Mouse (Mus musculus) adrenal gland, postnatal 4 days (tissue): ENCODE measurements around the gene Abhd15. TPM values are rescaled to one million over a fixed set of nuclear protein-coding genes. Genes with fewer than 3 reads are reported as not detected.

Source experiments
- DNase-seq, 2 experiments: peaks; one replicate each; pipeline ENCODE4 v3.0.0; 2021 to 2022; ENCODE audit warnings: low spot score in 2 of 2, mixed read lengths in 2 of 2
- total RNA-seq, 2 experiments: library from RNA; stranded (reverse); gene quantifications; 2 replicates each; pipeline ENCODE4 v1.2.3; 2021

Gene Abhd15
- total RNA-seq, 2 experiments from 2014 or later, result 12.4 to 17.0 TPM

DNA sequence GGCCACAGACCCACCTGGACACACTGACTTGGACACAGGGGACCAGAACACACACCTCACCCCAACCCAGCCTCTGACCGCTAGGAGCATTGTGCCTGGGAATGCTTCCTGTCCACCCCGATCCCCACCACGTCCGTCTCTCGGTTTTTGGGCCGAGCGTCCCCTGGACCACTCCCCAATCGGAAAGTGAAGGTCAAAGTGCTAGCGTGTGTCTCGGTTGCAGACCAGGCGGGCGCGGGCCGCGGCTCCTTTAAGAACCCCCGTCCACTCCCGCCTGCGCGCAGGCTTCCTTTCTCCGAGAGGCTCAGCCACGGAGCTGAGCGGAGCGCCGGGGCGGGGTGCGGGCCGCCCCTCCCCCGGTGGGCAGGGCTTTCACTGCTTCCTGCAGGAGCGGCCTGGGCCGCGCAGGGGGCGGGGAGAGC lies 22.0 kb upstream of the Abhd15 start:
- peak; percentile 76 to 88 for DNase-seq

DNA sequence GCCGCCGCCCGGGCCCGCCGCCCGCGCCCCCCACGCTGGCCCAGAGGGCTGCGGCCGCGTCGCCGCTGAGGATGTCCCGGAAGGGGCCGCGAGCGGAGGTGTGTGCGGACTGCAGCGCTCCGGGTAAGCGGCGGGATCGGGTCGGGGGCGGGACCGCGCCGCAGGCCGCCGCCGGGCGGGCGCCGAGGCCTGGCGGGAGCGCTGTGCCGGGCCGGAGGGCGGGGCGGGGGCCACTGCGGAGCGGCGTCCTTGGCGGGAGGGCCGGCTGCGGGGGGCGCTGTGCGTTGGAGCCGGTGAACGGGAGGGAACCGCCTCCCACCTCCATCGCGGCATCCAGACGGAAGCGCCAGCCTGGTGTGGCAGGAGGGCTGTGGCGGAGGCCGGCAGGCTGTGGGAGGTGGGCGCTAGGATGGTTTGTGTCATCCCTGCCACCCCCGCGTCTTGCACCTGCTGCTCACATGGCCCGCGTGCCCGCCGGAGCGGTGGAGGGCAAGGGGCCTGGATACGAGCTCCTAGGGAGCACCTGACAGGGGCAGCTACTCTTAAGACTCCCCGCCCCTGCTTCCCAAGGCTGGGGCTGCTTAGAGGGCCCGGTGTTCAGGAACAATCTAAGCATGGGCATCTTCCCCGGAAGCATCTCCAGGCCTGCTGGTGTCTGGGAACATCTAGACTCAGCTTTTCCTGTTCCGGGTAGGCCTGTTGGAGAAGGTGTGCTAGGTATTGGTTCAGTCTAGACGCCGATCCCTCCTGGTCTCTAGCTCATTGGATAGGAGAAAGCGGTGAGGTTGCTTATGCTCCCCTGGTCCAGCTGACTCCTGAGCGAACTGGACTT lies 21.2 kb upstream of the Abhd15 start, which contains the start of gene Git1:
TSS of gene Git1 (plus strand) at position 51 of the 832 bp plus-strand sequence.
- DNase-seq, result no peak

DNA sequence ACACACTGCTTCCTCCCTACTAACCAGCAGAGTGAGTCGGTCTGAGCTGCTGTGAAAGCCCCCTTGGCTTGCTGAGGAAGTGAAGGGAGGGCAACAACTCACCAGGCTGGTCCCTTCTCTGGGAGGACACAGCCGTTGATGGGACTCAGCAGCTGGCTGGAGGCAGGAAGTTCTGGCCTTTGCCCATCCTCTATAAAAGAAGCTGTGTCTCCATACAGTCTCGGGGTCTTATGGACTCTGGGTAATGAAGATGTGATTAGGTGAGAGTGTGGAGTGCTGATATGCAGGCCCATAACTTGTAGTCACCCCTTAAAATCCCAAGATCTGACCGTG lies 20.6 kb upstream of the Abhd15 start:
- DNase-seq, result no peak

DNA sequence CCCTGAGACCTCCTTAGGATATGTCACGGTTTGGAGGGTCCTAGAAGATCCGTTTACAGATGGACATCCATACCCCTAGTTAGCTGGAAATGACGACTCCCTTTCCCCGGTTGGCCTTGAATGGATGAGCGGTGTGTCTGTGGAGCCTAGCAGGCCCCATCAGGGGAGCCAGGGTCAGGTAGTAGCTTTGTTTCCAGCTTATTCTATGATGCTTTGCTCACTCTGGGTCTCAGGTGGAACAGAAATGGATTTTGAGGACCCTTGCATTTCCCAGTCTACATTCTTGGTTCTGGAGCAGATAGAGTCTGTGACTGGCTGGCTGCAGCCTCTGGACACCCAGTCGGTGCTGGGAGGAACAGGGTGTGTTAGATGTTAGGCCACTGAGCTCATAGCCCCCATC lies 20.1 kb upstream of the Abhd15 start:
- no peak for DNase-seq

DNA sequence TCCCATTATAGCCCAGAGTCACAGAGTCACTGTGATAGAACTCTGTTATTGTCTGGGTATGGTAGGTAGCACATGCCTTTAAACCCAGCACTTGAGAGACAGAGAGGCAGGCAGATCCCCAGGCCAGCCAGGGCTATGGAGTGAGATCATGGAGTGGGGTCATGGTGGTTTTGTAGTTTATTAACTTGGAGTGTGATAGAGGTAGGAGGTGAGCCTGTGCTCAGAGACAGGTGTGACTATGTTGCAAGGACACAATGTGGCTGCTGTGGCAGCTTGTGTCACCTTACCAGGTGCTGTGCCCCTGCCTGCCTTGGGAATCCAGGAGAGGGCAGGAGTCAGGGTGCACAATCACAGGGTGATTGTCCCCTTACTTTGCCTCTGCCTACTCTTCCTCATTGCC lies 19.4 kb upstream of the Abhd15 start:
- no peak for DNase-seq

DNA sequence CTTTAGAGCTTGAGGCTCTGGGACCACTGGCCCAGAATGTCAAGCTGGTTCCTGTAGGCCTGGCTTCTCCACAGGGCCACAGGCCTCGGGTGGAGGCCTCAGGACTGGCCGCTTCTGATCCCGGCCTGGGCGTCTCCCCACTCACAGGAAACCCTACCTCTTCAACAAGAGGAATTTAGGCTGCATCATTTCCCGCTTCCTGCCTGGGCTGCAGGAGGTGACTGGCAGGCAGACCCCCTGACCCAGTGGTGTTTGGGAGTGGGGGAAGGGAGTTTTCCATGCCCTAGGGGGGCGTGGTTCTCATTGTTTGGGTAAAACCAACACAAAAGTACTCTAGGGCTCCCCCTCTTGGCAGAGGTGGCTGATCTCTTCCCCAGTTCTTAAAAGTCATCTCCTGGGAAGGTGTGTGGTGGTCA lies 17.6 kb upstream of the Abhd15 start:
- no peak for DNase-seq

DNA sequence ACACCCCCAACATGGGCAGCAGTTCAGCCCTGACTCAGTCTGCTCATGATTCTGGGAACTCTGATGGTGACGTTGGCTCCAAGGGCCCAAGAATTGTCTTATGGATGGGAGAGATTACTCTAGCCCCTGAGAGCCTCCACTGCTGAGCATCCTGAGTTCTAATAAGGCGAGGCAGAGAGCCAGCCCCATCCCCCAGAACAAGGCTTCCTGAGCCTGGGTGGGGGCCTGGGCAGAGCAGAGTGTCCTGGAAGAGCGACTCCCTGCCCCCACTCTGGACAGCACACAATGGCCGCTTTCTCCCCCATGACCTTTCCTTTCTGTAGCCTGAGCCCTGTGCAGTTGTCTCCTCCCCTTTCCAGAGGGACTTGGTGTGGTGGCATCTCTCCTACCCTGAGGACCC lies 17.1 kb upstream of the Abhd15 start:
- no peak for DNase-seq

DNA sequence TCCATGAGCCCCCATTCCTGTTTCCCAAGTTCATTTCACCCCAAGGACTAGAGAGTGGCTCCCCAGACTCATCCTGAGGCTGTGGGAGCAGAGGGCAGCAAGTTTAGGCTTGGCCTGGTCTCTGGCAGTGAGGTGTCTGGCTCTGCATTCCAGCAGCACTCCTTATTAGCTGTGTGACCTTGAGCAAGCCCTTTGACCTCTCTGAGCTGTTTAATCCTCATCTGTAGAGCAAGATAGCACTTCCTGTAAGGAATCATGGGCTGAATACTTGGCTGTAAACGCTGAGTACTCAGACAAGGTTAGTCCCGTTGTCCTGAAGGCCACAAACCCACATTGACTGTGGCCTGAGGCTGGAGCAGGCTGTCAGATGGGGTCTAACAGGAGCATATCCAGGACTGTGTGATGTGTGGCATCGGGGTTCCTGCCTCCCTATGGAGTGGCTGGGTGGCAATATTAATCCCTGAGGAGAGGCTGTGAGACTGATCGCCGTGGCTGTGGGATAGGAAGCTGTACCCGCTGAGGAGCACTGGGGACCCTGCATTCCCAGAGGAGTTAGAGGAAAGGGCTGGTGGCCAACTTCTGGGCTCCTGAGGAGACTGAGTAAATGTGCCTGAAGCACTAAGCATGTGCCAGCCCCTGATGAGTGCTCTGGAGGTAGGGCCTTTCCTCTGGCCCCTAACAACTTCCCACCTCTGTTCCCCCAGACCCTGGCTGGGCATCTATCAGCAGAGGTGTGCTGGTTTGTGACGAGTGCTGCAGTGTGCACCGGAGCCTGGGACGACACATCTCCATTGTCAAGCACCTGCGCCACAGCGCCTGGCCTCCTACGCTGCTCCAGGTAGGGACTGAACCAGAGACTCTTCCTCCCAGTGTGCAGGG lies 16.4 kb upstream of the Abhd15 start:
- DNase-seq, result no peak

DNA sequence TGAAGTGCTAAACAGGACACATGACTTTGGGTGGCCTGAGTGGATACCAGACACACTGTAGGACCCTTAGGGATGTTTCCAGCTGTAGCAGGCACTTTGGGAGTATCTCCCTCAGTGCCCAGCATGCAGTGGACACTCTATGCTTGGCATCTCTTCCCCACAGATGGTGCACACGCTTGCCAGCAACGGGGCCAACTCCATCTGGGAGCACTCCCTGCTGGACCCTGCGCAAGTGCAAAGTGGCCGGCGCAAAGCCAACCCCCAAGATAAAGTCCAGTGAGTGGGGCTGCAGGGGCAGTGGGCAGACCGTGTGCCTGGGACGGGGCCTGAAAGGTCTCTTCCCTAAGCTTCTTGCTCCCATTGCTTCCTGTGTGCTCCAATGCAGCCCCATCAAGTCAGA lies 15.6 kb upstream of the Abhd15 start:
- DNase-seq, result no peak

DNA sequence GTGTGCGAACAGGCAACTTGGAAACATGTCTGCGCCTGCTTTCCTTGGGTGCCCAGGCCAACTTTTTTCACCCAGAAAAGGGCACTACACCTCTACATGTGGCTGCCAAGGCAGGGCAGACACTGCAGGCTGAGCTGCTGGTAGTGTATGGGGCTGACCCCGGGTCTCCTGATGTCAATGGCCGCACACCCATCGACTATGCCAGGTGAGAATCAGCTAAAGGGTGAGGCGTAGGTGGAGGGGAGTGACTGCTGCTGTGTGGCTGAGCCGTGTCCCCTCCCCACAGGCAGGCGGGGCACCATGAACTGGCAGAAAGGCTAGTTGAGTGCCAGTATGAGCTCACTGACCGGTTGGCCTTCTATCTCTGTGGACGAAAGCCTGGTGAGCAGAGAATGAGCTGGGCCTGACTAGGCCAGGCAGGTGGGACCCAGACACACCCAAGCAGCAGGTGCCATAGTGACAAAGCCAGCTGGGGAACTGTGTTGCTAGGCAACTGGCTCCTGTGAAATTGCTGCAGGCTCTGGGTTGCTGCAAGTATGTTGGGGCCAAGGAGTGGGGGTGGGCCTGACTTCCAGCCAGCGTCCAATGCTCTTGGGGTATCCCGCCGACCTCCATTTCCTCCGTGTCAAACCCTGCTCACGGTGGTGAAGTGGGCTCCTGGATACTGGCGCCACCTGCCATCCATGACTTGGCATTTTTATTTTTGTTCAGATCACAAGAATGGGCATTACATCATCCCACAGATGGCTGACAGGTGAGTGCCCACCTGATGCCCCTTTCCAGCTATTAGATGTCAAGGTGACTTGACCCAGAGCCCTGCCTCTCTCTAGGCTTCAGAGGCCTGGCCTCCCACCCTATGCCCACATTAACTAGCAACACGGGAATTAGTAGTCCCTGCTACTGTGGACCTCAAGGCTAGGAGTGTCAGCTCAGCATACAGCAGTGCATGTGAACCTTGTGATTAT lies 14.3 kb upstream of the Abhd15 start:
- DNase-seq, result no peak

DNA sequence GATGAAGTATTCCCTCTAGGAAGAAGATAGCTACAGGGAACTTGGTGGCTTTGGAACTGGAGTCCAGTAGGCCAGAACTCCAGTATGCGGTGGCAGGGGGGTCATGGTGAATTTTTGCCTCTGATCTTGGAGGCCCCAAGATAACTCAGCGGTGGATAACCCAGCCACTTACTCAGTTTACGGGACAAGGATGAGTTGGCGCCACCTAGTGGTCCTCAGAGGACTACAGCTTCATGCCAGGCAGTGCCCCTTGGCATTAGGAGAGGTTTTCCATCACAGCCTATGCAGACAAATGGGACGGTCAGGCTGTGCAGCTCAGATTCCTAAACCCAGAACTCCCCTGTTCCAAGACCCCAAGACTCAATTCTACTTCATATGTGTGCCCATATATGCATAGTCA lies 13.5 kb upstream of the Abhd15 start:
- DNase-seq, result no peak

DNA sequence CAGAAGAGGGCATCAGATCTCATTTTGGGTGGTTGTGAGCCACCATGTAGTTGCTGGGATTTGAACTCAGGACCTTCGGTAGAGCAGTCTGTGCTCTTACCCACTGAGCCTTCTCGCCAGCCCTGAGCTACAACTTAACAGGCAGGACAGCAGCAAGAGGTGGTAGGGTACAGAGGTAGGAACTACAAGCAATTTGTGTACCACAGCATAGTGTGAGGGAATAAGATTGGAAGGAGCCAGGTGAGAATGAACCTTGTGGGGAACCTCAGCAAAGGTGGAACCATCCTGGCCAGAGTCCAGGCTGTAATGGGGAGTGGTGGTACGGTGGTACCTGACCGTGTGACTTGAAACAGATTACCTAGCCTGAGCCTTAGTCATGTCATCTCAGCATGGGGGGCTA lies 12.9 kb upstream of the Abhd15 start:
- no peak for DNase-seq

DNA sequence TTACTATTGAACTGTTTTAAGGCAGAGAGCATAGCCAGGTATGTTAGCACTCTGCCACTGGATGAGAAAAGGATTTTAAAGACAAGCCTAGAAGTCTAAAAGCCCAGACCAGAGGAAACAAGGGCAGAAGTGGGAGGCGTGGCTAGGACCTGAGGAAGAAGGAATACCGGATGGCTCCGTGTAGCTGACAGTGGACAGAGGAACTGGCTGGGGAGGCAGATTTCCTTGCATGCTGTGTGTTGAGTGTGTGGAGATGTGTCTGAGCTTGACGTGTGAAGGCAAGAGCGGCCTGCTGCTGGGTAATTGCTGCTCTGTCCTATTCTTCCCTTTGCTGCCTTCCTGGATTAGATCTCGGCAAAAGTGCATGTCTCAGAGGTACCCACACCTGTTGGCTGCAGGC lies 12.4 kb upstream of the Abhd15 start:
- DNase-seq, result no peak

DNA sequence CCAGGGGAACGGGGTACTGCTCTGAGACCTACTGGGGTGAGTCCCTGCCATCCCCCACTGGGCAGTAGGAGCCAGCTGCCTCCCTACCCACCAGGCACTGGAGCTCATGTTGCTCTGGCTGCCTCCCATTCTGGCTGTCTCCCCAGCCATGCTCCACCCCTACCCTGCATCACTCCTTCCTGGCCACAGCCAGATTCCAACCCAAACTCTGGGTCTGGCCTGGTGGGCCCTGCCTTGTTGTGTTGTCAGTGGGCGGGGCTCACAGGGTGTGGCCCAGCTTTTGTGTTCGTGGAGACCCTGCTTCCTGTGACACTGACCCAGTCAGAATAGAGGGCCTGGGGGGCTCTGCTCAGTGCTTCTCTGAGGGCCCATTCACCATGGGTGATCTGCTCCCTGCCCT lies 11.4 kb upstream of the Abhd15 start:
- no peak for DNase-seq

DNA sequence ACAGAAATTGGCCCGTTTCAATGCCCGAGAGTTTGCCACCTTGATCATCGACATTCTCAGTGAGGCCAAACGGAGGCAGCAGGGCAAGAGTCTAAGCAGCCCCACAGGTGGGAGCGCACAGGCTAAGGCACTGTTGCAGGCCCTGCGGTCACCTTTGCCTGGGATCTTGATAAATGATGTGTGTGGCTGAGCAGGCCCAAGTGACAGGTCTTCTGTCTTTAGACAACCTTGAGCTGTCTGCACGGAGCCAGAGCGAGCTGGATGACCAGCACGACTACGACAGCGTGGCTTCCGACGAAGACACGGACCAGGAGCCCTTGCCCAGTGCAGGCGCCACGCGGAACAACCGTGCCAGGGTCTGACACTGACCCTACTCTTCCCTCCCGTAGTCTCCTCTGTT lies 10.5 kb upstream of the Abhd15 start:
- DNase-seq, result no peak

DNA sequence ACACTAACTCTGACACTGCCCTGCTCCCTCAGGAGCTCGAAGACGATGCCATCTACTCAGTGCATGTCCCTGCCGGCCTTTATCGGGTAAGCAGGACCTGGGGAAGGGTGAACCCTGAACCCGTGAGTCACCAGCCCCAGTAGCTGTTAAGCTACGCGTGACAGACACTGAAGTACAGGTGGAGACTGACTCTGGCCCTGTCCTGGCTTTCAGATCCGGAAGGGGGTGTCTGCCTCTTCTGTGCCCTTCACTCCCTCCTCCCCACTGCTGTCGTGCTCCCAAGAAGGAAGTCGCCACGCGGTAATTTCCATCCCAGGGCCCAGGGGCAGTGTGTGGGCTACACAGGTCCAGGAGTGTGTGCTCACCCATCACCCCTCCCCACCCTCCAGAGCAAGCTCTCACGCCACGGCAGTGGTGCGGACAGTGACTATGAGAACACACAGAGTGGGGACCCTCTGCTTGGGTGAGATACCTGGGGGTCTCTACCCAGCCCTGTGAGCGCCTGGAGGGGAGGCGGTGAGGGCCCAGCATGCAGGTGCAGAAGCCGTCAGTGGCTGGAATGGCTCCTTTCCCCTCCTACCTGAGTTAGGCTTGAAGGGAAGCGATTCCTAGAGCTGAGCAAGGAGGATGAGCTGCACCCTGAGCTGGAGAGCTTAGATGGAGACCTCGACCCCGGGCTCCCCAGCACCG lies 9.5 kb upstream of the Abhd15 start:
- DNase-seq, result no peak

DNA sequence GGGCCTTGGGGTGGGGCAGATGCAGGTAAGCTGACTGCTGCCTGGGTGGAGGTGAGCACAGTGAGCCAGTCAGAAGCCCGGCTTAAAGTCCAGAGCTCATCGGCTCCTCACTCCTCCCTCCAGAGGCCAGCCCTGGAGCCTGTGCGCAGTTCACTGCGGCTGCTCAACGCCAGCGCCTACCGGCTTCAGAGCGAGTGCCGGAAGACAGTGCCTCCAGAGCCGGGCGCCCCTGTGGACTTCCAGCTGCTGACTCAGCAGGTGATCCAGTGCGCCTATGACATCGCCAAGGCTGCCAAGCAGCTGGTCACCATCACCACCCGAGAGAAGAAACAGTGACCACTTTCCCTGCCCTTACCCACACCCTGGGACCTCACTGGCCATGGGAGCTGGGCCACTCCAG lies 8.6 kb upstream of the Abhd15 start:
- no peak for DNase-seq

DNA sequence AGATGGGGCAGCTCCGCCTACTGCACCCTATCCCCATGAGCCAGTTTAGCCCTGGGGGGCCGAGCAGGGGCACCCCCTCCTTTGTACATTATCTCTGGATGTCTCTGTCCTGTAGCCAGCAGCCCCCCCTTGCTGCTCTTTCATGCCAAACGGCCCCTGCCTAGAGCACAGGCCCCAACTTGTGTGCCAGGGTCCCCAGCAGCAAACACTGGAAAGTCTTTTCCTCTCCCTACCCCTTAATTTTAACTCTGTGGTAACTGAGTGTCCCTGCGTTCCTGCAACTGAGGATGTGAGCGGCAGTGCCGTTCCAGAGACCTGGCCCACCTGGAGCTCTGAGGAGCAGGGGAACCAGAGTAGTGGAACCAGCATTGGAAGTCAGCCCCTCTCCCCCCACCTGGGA lies 8.0 kb upstream of the Abhd15 start:
- DNase-seq, result no peak

DNA sequence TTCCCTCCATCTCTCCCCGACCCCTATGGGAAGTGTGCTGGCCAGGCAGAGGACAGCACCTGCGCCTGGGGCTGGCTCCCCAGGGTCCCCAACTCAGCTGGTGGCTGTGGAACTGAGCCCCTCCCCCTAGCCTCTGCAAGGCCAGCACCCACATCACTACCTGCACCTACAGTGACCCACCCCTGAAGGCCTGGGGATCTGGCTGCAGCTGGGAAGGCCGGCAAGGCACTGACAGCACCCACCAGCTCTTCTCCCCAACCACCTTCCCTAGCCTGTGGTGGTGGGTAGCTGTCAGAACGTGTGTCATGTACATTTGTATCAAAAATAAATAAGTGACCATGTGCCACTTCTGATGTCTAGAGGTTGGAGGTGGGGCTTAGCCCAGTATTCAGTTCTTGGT lies 7.5 kb upstream of the Abhd15 start:
- DNase-seq, result no peak
